Mouse (Mus musculus) embryonic stem cell, embryonic (primary cell): ENCODE results near the gene Nrxn3.

ENCODE experiments used
- CTCF ChIA-PET, 4 experiments: fragments of 300-600 bp in 2 of 4; fragments of 350-600 bp in 2 of 4; sonication (Branson Sonifier 250); formaldehyde crosslinking; loops; one replicate each; lab custom pipeline; 2022; ENCODE audit warnings: inconsistent platforms in 2 of 4; lab: Charles Lee
- POLR2A ChIA-PET, 4 experiments: fragments of 300-600 bp in 2 of 4; fragments of 350-600 bp in 2 of 4; sonication (Branson Sonifier 250); formaldehyde crosslinking; loops; one replicate each; lab custom pipeline; 2022; ENCODE audit warnings: antibody characterized with exemption in 4 of 4, inconsistent platforms in 1 of 4; lab: Charles Lee

Gene Nrxn3

DNA sequence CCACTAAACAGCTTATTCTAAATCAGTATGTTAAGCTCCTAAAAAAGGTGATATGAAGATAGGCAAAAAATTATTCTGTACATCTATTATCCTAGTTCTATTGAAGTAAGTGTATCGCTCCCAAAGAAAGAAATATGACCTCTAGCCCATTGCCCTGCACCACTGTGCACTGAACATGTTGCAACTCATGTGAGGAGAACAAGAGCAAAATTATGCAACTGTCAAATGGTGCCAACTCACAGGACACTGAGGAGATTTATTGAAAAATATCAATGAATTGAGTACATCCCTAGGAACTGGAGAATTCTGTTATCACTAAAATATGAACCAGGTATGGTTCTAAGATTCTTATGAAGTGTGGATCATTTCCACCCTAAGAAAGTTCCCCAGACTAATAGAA is 1479.8 kb downstream of the Nrxn3 start:
- ChIA-PET CTCF (no interaction called here), POLR2A (no interaction called here)

DNA sequence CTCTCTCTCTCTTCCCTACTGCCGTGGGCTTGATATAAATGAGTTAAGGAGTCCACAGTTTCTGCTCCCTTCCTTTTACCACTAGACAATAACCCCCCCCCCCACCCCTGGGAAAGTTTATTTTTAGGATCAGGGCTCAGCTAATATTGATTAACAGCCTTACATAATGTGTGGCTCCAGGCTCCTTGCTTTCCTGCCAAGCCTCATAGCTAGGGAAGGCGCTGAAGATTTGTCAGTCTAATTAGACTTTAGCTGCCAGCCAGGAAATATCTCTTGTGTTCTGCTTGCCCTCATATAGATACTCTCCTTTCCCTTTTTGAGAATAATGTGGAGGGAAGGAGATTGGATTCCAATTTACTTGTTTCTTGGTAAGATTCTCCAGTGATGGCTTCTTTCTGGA is 1488.7 kb downstream of the Nrxn3 start:
- POLR2A ChIA-PET, result no interaction called here
- CTCF ChIA-PET, result no interaction called here

DNA sequence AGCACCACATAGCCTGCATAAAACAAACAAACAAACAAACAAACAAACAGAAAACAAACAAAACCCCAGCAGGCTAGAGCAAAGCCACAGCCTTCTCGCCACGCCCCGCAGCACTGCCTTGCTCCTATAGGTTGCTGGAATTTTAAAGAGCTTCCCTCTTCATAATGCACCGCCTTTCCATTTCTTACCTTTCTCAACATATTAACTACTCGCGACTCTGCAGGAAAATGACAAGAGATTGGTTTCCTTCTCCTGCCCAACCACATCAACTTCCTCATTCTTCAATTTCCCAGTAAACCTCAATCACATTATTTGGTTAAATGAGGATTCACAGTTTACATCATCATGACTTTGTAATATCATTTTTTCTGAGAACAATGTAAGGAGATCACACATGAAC is 1494.4 kb downstream of the Nrxn3 start:
- ChIA-PET CTCF (no interaction called here), POLR2A (no interaction called here)

GRCm38 (mm10) chr12:90229062-90229461 is 1506.4 kb downstream of the Nrxn3 start:
- ChIA-PET CTCF (no interaction called here), POLR2A (no interaction called here)

- CTCF ChIA-PET, result no interaction called here
Observed at GRCm38 (mm10) chr12:90236093-90236492, 1513.4 kb downstream of the Nrxn3 start.

GRCm38 (mm10) chr12:90260301-90260700 is 1537.6 kb downstream of the Nrxn3 start:
- ChIA-PET POLR2A (no interaction called here), CTCF (no interaction called here)

More at GRCm38 (mm10) chr12:90236093-90236492, 1513.4 kb downstream of the Nrxn3 start:
- POLR2A ChIA-PET, result no interaction called here

GRCm38 (mm10) chr12:90268111-90268510 is 1545.4 kb downstream of the Nrxn3 start:
- ChIA-PET POLR2A (no interaction called here), CTCF (no interaction called here)

DNA sequence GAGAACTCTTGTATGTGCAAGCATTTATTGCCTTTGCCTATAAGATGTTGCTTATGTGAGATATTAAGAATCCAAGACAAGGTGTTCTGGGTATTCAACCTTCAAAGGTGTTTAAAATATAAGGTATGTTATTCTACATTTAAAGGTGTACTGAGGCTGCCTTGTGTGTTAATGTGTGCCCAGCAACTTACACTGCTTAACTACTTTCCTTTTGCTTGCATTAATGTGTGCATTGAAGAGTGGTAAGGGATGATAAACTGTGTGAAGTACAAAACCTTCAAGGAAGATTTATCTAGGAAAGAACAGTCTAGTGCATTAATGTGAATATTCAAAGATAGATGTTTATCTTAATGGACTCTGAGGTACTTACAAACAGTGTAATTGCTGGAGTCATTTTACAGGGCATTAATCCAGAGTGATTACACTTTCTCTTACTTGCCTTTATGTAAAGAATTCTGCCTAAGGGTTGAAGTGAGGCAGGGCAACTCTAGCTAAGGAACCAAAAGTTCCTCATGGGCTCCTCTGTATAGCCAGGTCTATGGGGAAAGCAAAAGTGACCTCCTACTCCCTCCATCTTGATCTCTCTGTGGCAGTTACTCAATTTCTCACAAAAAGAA is 1548.2 kb downstream of the Nrxn3 start:
- POLR2A ChIA-PET, result no interaction called here
- CTCF ChIA-PET, result no interaction called here

GRCm38 (mm10) chr12:90274621-90275236 is 1552.1 kb downstream of the Nrxn3 start:
- POLR2A ChIA-PET, result no interaction called here
- CTCF ChIA-PET, result no interaction called here

GRCm38 (mm10) chr12:90281236-90281635 is 1558.6 kb downstream of the Nrxn3 start:
- POLR2A ChIA-PET, result no interaction called here
- CTCF ChIA-PET, result no interaction called here

- ChIA-PET POLR2A (no interaction called here), CTCF (no interaction called here)
Observed at GRCm38 (mm10) chr12:90283022-90283421, 1560.3 kb downstream of the Nrxn3 start.

DNA sequence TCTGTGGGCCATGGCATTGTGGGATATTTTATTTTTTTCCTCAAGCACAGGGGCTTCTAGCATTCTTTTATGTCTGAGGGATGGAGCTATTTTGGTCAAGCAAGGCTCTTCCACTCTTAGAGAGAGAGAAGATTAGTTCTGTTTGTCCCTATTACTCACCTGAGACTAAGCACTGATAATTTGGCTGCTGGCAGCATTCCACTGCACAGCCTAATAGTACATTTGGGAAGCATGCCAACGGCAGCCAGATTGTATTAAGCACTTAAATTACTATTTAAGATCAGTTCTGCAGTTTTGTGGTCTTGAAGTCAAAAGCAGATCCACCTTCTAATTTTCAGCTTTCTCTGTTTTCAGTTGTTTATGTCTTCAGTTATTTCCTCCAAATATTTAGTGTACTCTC is 1580.0 kb downstream of the Nrxn3 start:
- CTCF ChIA-PET, result no interaction called here
- POLR2A ChIA-PET, result no interaction called here

- ChIA-PET CTCF (no interaction called here), POLR2A (no interaction called here)
Observed at GRCm38 (mm10) chr12:90331806-90332205, 1609.1 kb downstream of the Nrxn3 start.

DNA sequence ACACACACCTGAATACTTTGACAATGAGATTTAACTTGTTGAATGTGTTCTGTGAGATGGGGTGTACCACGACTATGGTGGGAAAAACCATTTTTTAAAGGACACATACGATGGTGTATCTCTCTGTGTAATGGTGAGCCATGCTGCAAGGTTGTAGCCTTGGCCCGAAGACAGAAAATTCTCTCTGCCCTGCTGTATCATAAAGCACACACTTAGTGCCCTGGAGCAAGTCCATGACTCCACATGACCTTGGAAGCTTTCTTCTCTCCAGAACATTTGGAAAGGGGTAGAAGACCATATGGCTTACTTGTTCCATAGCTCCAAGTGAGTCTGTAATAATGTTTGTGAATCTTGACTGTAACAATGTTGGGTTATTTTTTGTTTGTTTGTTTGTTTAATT is 1609.8 kb downstream of the Nrxn3 start:
- CTCF ChIA-PET, result no interaction called here
- POLR2A ChIA-PET, result interaction anchor here in 1 of 4 experiments (0.7 kb wide), 1 partner anchor 12 kb away, joined by 3 read pairs; no protein-coding TSS in a partner anchor

DNA sequence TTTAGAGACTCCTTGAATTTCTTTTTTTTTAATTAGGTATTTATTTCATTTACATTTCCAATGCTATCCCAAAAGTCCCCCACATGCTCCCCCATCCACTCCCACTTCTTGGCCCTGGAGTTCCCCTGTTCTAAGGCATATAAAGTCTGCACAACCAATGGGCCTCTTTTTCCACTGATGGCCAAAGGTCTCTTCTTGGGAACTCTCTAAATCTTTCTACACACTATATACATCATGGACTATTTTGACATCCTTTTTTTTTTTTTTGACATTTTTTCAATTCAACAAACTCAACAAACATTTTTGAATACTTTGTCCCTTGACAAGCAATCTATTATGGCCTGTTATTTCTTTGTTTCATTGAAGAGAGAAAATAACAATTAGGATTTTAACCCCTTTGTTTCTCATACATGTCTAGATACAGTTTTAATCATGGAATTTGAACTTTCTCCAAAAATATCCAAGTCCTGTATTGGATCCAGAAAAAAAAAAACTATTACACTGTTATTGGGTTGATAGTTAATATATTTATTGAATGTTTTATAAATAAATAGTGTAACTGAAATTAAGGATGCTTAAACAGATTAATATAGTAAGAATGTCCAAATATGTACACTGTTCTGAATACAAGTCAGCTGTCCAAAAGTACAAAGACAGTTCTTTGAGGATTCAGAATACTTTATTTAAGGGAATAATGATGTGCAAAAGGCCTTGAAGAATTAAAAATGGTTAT is 1615.0 kb downstream of the Nrxn3 start:
- CTCF ChIA-PET, result no interaction called here
- POLR2A ChIA-PET, result no interaction called here

- CTCF ChIA-PET, result no interaction called here
- POLR2A ChIA-PET, result no interaction called here
Observed at GRCm38 (mm10) chr12:90338229-90338557, 1615.5 kb downstream of the Nrxn3 start.
